Mouse (Mus musculus): Measurements from ENCODE around the gene Ints6. TPM values are rescaled to one million over a fixed set of nuclear protein-coding genes. Genes with fewer than 3 reads are reported as not detected.

The Ints6 gene
- 17.7 and 20.5 TPM in 2 replicates for polyA plus RNA-seq (2016; fragmentation: Nextera tagmentation; extraction: Ambion mirVana)

DNA sequence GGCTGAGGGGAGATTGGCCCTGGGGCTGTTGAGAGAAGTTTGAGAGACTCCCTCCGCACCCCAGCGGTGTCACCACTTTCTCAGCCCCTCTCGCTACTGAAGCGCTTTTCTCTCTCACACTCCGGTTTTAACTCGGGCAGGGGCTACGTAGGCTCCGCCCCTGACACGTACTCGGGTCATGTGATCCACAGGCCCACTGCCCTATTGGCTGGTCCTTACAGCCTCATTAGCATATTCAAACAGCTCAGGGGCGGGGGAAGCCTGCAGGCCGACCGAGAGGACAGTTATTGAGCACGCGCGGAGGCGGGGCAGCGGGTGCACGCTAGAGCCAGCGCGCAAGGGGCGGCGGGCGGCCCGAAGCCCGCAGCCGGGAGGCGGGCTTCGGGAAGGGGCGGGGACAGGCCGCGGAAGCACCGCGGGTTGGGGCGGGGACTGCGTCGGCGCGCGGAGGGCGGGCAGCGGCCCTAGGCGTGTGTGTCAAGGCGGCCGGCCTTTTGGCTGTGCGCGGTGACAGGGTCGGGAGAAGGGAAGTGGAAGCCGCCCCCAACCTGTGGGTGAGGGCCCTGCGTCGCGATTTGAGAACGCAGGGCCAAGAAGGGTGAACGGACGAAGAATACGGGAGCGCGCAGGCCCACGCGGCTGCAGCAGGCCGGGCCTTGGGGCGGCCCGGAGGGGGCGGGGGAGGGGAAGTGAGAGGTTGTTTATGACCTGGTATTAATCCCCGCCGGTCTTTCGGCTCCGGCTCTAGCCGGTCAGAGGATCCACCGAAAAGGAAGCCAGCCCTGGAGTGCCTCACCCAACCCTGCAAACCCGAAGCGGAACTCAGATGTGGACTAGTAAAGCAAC is at the start of gene Ints6:
TSS of gene Ints6 (minus strand) at position 134 of the 846 bp plus-strand sequence.
- peaks cover 23% of the 10 kb centered on the region for H3K4me1 ChIP-seq (replicated peaks)
- WGBS = under 1% methylated on average over 72 of the region's 72 CpGs

DNA sequence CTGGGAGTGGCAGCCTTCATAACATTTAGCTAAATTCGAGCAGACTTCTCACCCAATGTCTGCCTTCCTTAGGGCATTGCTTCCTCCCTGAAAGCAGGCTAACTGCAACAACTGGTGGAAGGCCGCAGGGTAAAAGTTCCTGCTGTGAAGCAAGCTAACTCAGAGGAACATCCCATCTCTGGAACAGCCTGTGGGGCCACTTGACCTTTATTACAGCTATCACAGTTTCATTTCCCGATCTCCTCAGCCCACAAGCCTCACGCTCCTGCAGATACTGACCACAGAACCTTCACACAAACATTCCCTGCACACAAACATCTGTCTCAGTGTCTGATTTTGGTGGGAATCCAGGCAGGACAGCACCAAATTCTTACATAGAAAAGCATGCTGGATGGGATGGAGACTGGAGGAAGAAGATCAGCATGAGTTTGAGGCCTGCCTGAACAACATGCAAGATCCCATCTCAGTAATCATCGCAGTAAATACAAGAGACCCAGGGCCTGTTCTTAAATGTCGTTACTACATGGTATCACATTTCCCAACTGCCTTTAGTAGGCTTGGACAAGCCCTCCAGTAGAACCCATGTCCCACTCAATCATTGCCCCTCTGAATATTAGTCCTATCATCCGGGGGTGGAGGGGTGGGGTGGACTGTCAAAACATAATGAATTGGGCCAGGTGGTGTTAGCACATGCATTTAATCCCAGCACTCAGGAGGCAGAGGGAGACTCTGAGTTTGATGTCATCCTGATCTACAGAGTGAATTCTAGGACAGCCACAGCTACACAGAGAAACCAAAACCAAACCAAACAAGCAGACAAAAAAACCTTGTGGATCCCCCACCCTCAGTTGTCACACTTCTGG is 47.9 kb upstream of the Ints6 start:
- Histone ChIP-seq H3K27me3 (ENCODE audit: insufficient read depth, poor library complexity, severe bottlenecking) (no peaks in the 10 kb centered on the region), H3K4me1 (replicated peaks) (0 out of 2 replicates have a peak, but pooled peaks cover 4% of the 10 kb centered on the region), H3K27ac (no peak overlapping the region), H3K9me3 (no peaks in the 10 kb centered on the region), H3K4me3 (no peak overlapping the region), H3K36me3 (no peaks in the 10 kb centered on the region)
- no peak for DNase-seq (ENCODE audit: low spot score)
- WGBS = 68% methylated on average over 7 of the region's 7 CpGs

More for the DNA sequence above, at the start of gene Ints6:
- peak within 1 kb of the TSS; percentile 90 for H3K4me3 ChIP-seq
- H3K9me3 ChIP-seq = no peaks in the 10 kb centered on the region
- peak within 1 kb of the TSS; percentile 98 for H3K27ac ChIP-seq
- peak; percentile 99 for DNase-seq (ENCODE audit: low spot score)
- H3K27me3 ChIP-seq (ENCODE audit: insufficient read depth, poor library complexity, severe bottlenecking) = no peaks in the 10 kb centered on the region
- peaks cover 9% of the 10 kb centered on the region for H3K36me3 ChIP-seq

DNA sequence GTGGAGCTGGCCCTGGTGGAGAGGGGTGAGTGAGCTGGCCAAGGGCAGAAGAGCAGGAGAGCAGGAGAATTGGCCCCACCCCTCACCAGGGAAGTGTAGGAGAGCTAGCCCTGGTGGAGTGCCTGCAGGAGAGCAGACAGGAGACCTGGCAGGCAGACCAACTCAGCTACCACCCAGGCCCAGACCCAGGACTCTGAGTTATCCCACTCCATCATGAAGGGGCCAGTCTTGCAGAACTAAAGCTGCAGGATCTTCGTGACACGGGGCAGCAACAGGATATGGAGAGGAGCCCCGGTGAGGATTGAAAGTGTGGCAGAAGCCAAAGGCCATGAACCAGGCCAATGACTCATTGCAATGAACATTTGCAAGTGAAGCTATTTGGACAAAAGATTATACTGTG is 46.0 kb upstream of the Ints6 start:
- Histone ChIP-seq H3K4me3 (no peak overlapping the region), H3K27ac (no peak overlapping the region), H3K9me3 (no peaks in the 10 kb centered on the region), H3K4me1 (replicated peaks) (peaks cover 8% of the 10 kb centered on the region), H3K27me3 (ENCODE audit: insufficient read depth, poor library complexity, severe bottlenecking) (no peaks in the 10 kb centered on the region), H3K36me3 (no peaks in the 10 kb centered on the region)
- no peak for DNase-seq (ENCODE audit: low spot score)
- 65% methylated on average over 3 of the region's 3 CpGs for WGBS

DNA sequence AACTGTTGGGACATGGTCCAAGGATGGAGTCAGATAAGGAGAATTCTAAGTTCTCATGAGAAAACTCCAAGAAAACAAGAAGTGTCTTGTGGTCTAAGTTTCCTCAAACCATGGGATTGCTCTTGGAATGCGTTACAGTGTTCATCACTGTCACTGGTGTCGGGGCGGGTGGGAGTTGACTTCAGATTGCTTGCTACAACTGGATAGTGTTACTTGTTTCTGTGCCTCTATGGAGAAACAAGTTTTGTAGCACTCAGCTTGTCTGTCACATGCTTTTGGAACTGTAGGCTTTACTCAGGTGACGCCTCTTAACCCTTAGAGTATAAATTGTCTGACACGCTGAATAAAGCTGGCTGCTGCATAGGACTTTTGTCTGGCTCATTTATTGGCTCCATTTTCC is 42.2 kb upstream of the Ints6 start:
- H3K36me3 ChIP-seq = no peaks in the 10 kb centered on the region

DNA sequence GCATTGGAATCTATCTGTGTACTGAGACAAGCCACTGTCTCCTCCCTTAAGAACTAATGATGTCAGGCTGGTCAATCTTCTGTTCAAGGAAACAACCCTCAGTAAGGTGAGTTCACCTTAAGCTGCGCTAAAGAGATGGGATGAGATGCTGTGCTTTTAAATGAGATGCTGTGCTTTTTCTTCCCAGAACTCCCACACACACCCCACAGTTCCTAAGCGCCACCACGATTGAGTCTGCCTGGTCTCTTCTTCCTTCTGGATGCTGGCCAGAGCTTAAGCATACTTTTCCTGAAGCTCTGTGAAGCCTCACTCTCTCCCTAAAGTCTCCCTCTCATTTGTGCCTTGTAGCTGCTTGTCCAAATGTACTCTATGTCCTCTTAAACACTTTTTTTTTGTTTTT is 39.8 kb upstream of the Ints6 start:
- Histone ChIP-seq H3K4me3 (no peak overlapping the region), H3K27ac (no peak overlapping the region), H3K36me3 (no peaks in the 10 kb centered on the region), H3K4me1 (replicated peaks) (peaks cover 17% of the 10 kb centered on the region), H3K9me3 (no peaks in the 10 kb centered on the region), H3K27me3 (ENCODE audit: insufficient read depth, poor library complexity, severe bottlenecking) (no peaks in the 10 kb centered on the region)
- no peak for DNase-seq (ENCODE audit: low spot score)
- 77% methylated on average over 3 of the region's 3 CpGs for WGBS

More for the DNA sequence above, 42.2 kb upstream of the Ints6 start:
- 80% methylated on average over 5 of the region's 5 CpGs for WGBS
- no peak overlapping the region for H3K4me3 ChIP-seq
- no peaks in the 10 kb centered on the region for H3K9me3 ChIP-seq
- no peak overlapping the region for H3K27ac ChIP-seq
- DNase-seq (ENCODE audit: low spot score) = no peak
- H3K27me3 ChIP-seq (ENCODE audit: insufficient read depth, poor library complexity, severe bottlenecking) = no peaks in the 10 kb centered on the region
- H3K4me1 ChIP-seq (replicated peaks) = peaks cover 14% of the 10 kb centered on the region

DNA sequence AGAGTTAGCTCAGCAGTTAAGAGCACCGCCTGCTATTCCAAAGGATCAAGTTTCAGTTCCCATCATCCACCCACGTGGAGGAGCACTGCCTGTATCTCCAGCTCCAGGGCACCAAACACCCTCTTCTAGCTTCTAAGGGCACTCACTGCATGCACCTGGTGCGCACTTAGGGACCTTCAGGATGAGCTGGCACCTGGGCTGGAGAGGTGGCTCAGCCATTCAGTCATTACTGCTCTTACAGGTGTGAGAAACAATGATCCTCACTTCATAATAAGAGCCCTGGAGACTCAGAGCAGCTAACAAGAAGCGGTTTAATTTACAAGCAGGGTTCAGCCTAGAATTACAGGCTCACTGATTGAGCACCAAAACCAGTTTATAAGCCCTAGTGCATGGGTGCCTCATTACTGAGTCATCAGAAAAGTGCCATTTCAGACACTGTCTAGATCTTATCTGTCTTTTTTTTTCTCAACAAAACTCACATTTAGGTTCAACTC is 37.7 kb upstream of the Ints6 start:
- peak; percentile 45 for DNase-seq (ENCODE audit: low spot score)
- H3K27me3 ChIP-seq (ENCODE audit: insufficient read depth, poor library complexity, severe bottlenecking) = no peaks in the 10 kb centered on the region
- WGBS = 2% methylated on average over 4 of the region's 4 CpGs
- H3K36me3 ChIP-seq = no peaks in the 10 kb centered on the region
- peaks cover 17% of the 10 kb centered on the region for H3K4me1 ChIP-seq (replicated peaks)
- peak overlapping the region; percentile 30 for H3K4me3 ChIP-seq
- no peaks in the 10 kb centered on the region for H3K9me3 ChIP-seq
- no peak overlapping the region for H3K27ac ChIP-seq

DNA sequence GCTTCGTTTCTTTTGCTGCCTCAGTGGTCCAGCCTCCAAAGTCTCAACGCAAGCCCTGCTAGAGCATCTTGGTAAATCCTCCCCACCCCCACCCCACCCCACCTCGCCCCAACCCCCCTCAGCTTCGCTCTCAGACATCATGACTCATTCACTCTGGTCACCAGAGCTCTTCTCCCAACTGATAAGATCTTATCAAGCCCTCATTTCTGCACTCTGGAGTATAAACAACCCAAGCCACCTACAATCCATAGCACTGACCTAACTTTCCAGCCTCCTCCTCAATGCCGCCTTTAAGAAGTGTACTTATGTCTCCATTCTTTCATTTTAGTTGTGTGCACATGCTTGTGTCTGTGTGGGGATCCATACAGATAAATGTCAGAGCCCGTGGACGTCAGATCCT is 34.8 kb upstream of the Ints6 start:
- Histone ChIP-seq H3K36me3 (no peaks in the 10 kb centered on the region), H3K27ac (no peak overlapping the region), H3K9me3 (no peaks in the 10 kb centered on the region), H3K4me3 (no peak overlapping the region), H3K27me3 (ENCODE audit: insufficient read depth, poor library complexity, severe bottlenecking) (no peaks in the 10 kb centered on the region), H3K4me1 (replicated peaks) (peaks cover 13% of the 10 kb centered on the region)
- 83% methylated on average over 7 of the region's 7 CpGs for WGBS
- DNase-seq (ENCODE audit: low spot score) = no peak

DNA sequence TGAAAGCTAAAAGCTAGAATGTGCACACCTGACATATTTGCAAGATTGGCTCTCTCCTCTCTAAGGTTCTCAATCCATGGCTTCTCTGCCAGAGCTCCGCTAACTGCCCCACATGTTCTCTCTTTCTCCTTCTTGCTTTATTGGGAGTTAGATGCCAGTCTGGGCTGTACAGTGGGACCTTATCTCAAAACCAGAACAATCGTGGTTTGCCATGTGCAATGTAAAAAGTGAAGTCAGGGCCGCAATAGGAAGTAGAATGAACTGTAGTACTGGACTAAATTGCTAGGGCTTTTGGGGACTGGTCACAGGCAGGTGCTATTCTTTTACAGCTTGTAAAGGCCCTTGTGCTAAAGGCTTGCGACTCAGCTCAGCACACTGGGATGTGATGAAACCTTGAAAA is 28.3 kb upstream of the Ints6 start:
- H3K27ac ChIP-seq = no peak overlapping the region
- no peaks in the 10 kb centered on the region for H3K27me3 ChIP-seq (ENCODE audit: insufficient read depth, poor library complexity, severe bottlenecking)
- no peaks in the 10 kb centered on the region for H3K9me3 ChIP-seq
- no peaks in the 10 kb centered on the region for H3K36me3 ChIP-seq
- DNase-seq (ENCODE audit: low spot score) = no peak
- no peaks in the 10 kb centered on the region; the same call in 1 of the 2 replicates for H3K4me1 ChIP-seq (replicated peaks)
- 59% methylated on average over 4 of the region's 4 CpGs for WGBS
- H3K4me3 ChIP-seq = no peak overlapping the region

DNA sequence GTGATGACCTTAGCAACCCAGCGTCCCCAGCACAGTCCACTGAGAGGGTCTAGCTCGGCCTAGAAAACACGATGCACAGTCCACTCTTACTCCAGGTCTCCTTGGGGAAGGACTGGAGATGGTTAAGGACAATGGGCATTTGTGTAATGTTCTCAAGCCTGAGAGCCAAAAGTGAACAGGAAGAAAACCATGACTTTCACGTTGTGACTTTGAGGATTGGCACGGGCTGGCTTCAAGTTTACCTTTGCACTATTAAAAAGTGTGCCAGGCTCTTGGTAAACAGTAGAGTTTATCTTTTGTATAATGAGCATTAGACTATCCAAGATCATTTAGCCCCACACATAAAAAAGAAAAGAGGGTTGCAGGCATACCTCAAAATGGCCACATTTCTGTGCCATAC is 22.0 kb upstream of the Ints6 start:
- Histone ChIP-seq H3K4me1 (replicated peaks) (no peaks in the 10 kb centered on the region), H3K4me3 (no peak overlapping the region), H3K36me3 (no peaks in the 10 kb centered on the region), H3K9me3 (no peaks in the 10 kb centered on the region), H3K27ac (no peak overlapping the region), H3K27me3 (ENCODE audit: insufficient read depth, poor library complexity, severe bottlenecking) (no peaks in the 10 kb centered on the region)
- 83% methylated on average over 5 of the region's 5 CpGs for WGBS
- no peak for DNase-seq (ENCODE audit: low spot score)

DNA sequence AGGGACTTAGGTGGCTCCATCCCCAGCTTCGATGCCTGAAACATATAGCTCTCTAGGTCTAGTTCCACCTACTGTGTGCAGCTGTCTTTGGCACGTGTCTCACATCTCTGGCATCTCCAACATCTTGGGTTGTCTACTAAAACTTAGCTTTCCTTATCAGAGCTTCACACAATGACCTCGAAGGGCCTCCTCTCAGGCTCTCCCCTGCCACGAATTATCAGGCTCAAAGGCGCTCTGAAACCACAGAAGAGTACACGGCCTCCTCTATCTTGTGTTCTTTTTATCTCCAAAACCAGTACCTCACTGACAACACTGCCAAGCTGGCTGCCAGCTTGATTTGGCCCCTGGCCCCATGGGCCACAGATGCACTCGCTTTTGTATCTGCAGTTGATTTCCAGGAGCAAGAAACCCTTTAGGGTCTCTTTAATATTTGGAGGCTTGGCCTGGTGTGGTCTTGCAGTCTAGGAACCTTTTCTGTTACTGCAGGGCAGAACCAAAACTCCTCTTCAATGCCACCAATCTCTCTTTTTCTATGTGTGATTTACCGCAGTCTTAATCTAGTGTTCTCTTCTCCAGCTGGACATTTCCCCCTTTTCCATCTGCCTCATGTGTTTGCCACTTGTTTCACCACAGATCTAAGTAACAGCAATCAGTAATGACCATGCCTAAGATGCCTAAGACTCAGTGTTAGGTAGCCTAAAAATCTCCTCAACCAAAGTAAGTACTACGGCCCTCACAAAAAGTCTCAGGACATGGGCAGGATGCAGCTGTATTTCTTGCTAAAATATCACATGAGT is 19.7 kb upstream of the Ints6 start:
- Histone ChIP-seq H3K27me3 (ENCODE audit: insufficient read depth, poor library complexity, severe bottlenecking) (no peaks in the 10 kb centered on the region), H3K4me1 (replicated peaks) (no peaks in the 10 kb centered on the region), H3K4me3 (no peak overlapping the region), H3K36me3 (no peaks in the 10 kb centered on the region), H3K27ac (no peak overlapping the region), H3K9me3 (no peaks in the 10 kb centered on the region)
- WGBS = 88% methylated on average over 9 of the region's 9 CpGs
- DNase-seq (ENCODE audit: low spot score) = no peak

DNA sequence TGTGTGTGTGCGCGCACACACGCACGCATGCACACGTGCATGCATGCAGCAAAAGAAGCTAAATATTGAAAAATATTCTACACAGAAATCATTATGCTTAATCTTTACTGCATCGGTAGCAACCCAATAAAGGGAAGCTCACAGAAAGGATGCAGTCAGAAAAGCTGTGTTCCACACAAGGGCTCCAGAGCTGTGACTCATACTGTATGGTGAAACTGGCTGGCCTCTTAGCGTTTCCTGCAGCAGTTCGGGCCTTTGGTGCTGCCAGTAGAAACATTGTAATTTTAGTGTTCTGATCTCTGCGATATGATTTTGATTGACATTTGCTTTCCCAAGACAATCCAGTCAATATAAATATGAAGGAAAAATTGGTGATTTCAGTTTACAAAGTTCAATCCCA is 17.1 kb upstream of the Ints6 start:
- H3K36me3 ChIP-seq = no peaks in the 10 kb centered on the region
- no peaks in the 10 kb centered on the region for H3K9me3 ChIP-seq
- no peaks in the 10 kb centered on the region for H3K4me1 ChIP-seq (replicated peaks)
- DNase-seq (ENCODE audit: low spot score) = no peak
- no peaks in the 10 kb centered on the region for H3K27me3 ChIP-seq (ENCODE audit: insufficient read depth, poor library complexity, severe bottlenecking)
- H3K4me3 ChIP-seq = no peak overlapping the region
- 96% methylated on average over 9 of the region's 9 CpGs for WGBS
- no peak overlapping the region for H3K27ac ChIP-seq

DNA sequence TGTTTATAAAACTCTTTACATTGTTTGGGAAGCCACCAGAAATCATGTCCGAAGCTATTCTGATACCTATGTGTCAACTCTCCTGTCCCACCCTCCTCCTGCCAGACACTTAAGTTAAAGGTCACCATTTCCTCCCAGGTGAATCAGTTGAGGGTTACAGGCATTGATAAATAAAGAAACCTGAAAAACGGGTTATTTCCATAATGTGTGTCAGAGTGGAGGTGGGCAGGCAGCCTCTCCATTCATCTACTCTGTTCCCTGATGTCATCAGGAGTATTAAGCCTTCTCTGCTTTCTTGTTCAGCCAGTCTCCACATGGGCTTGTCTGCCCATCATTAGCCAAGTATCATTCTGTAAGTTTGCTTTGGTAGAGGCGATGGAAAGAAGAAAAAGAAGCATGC is 14.1 kb upstream of the Ints6 start:
- no peak for DNase-seq (ENCODE audit: low spot score)
- no peak overlapping the region for H3K27ac ChIP-seq
- H3K4me1 ChIP-seq (replicated peaks) = no peaks in the 10 kb centered on the region
- no peaks in the 10 kb centered on the region for H3K36me3 ChIP-seq
- no peaks in the 10 kb centered on the region for H3K9me3 ChIP-seq
- H3K4me3 ChIP-seq = no peak overlapping the region
- no peaks in the 10 kb centered on the region for H3K27me3 ChIP-seq (ENCODE audit: insufficient read depth, poor library complexity, severe bottlenecking)
- 76% methylated on average over 3 of the region's 3 CpGs for WGBS
